8 mouse cellular contexts compared by ENCODE assay signal in genomic region chr3:95042166-95042837, GRCm38 (mm10). TPM values are rescaled to one million over a fixed set of nuclear protein-coding genes. Genes with fewer than 3 reads are reported as not detected.
A peak's percentile ranks its signal among the peaks of the same experiment; 100 is the strongest.
DNase-seq lines count a peak whose midpoint lies in the region; ATAC-seq and TF ChIP-seq lines count a peak whose summit lies in the region.

TSS of gene Psmd4 (minus strand) at chr3:95042614.

- in situ Hi-C loops in CH12.LX (cut with MboI; ENCODE audit: low pct_ligation_motif_present, low pct_unique_long_range_greater_than_20kb, low sequenced_read_pairs) = no loop called here

- TF ChIP-seq POLR2A in CH12.LX (IDR thresholded peaks at IDR 0.05; ENCODE audit: low read depth, low read length) = peak; percentile 96

- TF ChIP-seq CTCF in CH12.LX (conservative IDR thresholded peaks at IDR 0.05 in 1 of 2, IDR thresholded peaks at IDR 0.05 in 1 of 2; ENCODE audit: low read depth in 2 of 2, low read length in 2 of 2) = no peak

- peak within 1 kb of the TSS; percentile 94 for H3K9ac ChIP-seq in CH12.LX (ENCODE audit: insufficient read depth, low read depth)
- peak within 1 kb of the TSS; percentile 86 for H3K9ac ChIP-seq in forebrain, embryonic 11.5 days (ENCODE audit: low read length)
- H3K9ac ChIP-seq in heart, embryonic 16.5 days (ENCODE audit: low read length) = peak within 1 kb of the TSS; percentile 88
- peak within 1 kb of the TSS; percentile 81 for H3K9ac ChIP-seq in liver, embryonic 15.5 days
- peak within 1 kb of the TSS; percentile 88 for H3K9ac ChIP-seq in neural tube, embryonic 12.5 days

- DNase-seq in CH12.LX (ENCODE audit: extremely low read depth) = peak; percentile 98
- peak; percentile 98 for DNase-seq in c-Kit-positive CD71-positive TER-119-negative erythroid progenitor cells, embryonic 14.5 days (ENCODE audit: low read depth)
- DNase-seq in forebrain, embryonic 11.5 days (ENCODE audit: low spot score) = peak; percentile 98
- DNase-seq in kidney, postnatal 36 days = peak; percentile 99
- peak; percentile 97 for DNase-seq in telencephalon, adult 2 months (ENCODE audit: low read depth, low spot score)

- dilution Hi-C loops in CH12.LX (cut with MboI; ENCODE audit: extremely low pct_ligation_motif_present, extremely low pct_unique_long_range_greater_than_20kb, low sequenced_read_pairs) = no loop called here

- H3K27ac ChIP-seq in CH12.LX (ENCODE audit: insufficient read depth, low read depth) = peak within 1 kb of the TSS; percentile 40
- no peak within 1 kb of the TSS for H3K27ac ChIP-seq in forebrain, embryonic 11.5 days (ENCODE audit: low read depth, low read length)
- H3K27ac ChIP-seq in heart, embryonic 16.5 days (ENCODE audit: low read length) = peak within 1 kb of the TSS; percentile 57
- H3K27ac ChIP-seq in liver, embryonic 15.5 days (replicated peaks) = peak within 1 kb of the TSS; percentile 84
- H3K27ac ChIP-seq in neural tube, embryonic 12.5 days = no peak within 1 kb of the TSS

- no peaks in the 10 kb centered on the region for H3K9me3 ChIP-seq in CH12.LX (replicated peaks; ENCODE audit: low read length)
- H3K9me3 ChIP-seq in forebrain, embryonic 11.5 days (ENCODE audit: control insufficient read depth, low read length) = no peaks in the 10 kb centered on the region
- H3K9me3 ChIP-seq in heart, embryonic 16.5 days (replicated peaks; ENCODE audit: control insufficient read depth, low read length) = no peaks in the 10 kb centered on the region
- no peaks in the 10 kb centered on the region for H3K9me3 ChIP-seq in liver, embryonic 15.5 days (replicated peaks)
- no peaks in the 10 kb centered on the region for H3K9me3 ChIP-seq in neural tube, embryonic 12.5 days

- WGBS in forebrain, embryonic 11.5 days = under 1% methylated on average over 36 of the region's 36 CpGs
- WGBS in heart, embryonic 16.5 days = under 1% methylated on average over 36 of the region's 36 CpGs
- under 1% methylated on average over 36 of the region's 36 CpGs for WGBS in liver, embryonic 15.5 days (ENCODE audit: insufficient replicate concordance)
- WGBS in neural tube, embryonic 12.5 days = under 1% methylated on average over 36 of the region's 36 CpGs

- peaks cover 46% of the 10 kb centered on the region for H3K79me2 ChIP-seq in CH12.LX (replicated peaks; ENCODE audit: control insufficient read depth, extremely low read depth, insufficient read depth, poor library complexity, severe bottlenecking)

- no peaks in the 10 kb centered on the region for H3K27me3 ChIP-seq in CH12.LX (replicated peaks)
- H3K27me3 ChIP-seq in forebrain, embryonic 11.5 days (ENCODE audit: control insufficient read depth, insufficient read depth, low read length) = no peaks in the 10 kb centered on the region
- no peaks in the 10 kb centered on the region for H3K27me3 ChIP-seq in heart, embryonic 16.5 days (ENCODE audit: control insufficient read depth, insufficient read depth, low read length)
- H3K27me3 ChIP-seq in liver, embryonic 15.5 days = no peaks in the 10 kb centered on the region
- no peaks in the 10 kb centered on the region for H3K27me3 ChIP-seq in neural tube, embryonic 12.5 days (replicated peaks)

- peak within 1 kb of the TSS; percentile 78 for H3K4me2 ChIP-seq in CH12.LX (ENCODE audit: insufficient read depth, low read depth, poor library complexity, severe bottlenecking)
- peak within 1 kb of the TSS; percentile 69 for H3K4me2 ChIP-seq in forebrain, embryonic 11.5 days (ENCODE audit: low read depth, low read length, severe bottlenecking)
- H3K4me2 ChIP-seq in heart, embryonic 16.5 days (ENCODE audit: low read depth, low read length) = peak within 1 kb of the TSS; percentile 70
- peak within 1 kb of the TSS; percentile 69 for H3K4me2 ChIP-seq in liver, embryonic 15.5 days
- peak within 1 kb of the TSS; percentile 75 for H3K4me2 ChIP-seq in neural tube, embryonic 12.5 days (replicated peaks)

- H3K4me3 ChIP-seq in CH12.LX (replicated peaks in 1 of 3; ENCODE audit: low read depth in 2 of 3, low read length in 2 of 3, poor library complexity in 1 of 3) = peak within 1 kb of the TSS; percentile 77 to 83 (median 77)
- peak within 1 kb of the TSS; percentile 81 for H3K4me3 ChIP-seq in forebrain, embryonic 11.5 days (ENCODE audit: low read depth, low read length)
- H3K4me3 ChIP-seq in heart, embryonic 16.5 days (ENCODE audit: low read length) = peak within 1 kb of the TSS; percentile 82
- H3K4me3 ChIP-seq in liver, embryonic 15.5 days (replicated peaks) = peak within 1 kb of the TSS; percentile 75
- peak within 1 kb of the TSS; percentile 84 for H3K4me3 ChIP-seq in neural tube, embryonic 12.5 days

- ATAC-seq in forebrain, embryonic 11.5 days (replicated peaks; ENCODE audit: low FRiP score) = peak; percentile 99
- ATAC-seq in heart, embryonic 16.5 days (replicated peaks; ENCODE audit: extremely low read depth, insufficient read depth, low FRiP score) = peak; percentile 99
- peak; percentile 96 for ATAC-seq in liver, embryonic 15.5 days (ENCODE audit: insufficient read depth)
- peak; percentile 98 for ATAC-seq in neural tube, embryonic 12.5 days (ENCODE audit: low FRiP score, low read depth)

- peaks cover 2 to 17% of the 10 kb centered on the region in 2 experiments; a peak in 3 of 4 replicates for H3K4me1 ChIP-seq in CH12.LX (ENCODE audit: control insufficient read depth in 1 of 2, insufficient read depth in 2 of 2)
- H3K4me1 ChIP-seq in forebrain, embryonic 11.5 days (replicated peaks; ENCODE audit: control insufficient read depth, insufficient read depth, low read length) = 0 out of 2 replicates have a peak, but pooled peaks cover 2% of the 10 kb centered on the region
- peaks cover 7% of the 10 kb centered on the region for H3K4me1 ChIP-seq in heart, embryonic 16.5 days (ENCODE audit: control insufficient read depth, insufficient read depth, low read length)
- H3K4me1 ChIP-seq in liver, embryonic 15.5 days (replicated peaks) = peaks cover 60% of the 10 kb centered on the region
- peaks cover 7% of the 10 kb centered on the region for H3K4me1 ChIP-seq in neural tube, embryonic 12.5 days

- no peak for TF ChIP-seq EP300 in CH12.LX (IDR thresholded peaks at IDR 0.05; ENCODE audit: low read length)

- no peak for TF ChIP-seq RAD21 in CH12.LX (IDR thresholded peaks at IDR 0.05; ENCODE audit: low read depth, low read length)

- peaks cover 9 to 29% of the 10 kb centered on the region in 2 experiments for H3K36me3 ChIP-seq in CH12.LX (replicated peaks in 1 of 2; ENCODE audit: control insufficient read depth in 1 of 2, insufficient read depth in 1 of 2, low read length in 1 of 2)
- H3K36me3 ChIP-seq in forebrain, embryonic 11.5 days (ENCODE audit: control insufficient read depth, insufficient read depth, low read length) = no peaks in the 10 kb centered on the region
- H3K36me3 ChIP-seq in heart, embryonic 16.5 days (ENCODE audit: control insufficient read depth, insufficient read depth) = peaks cover 7% of the 10 kb centered on the region; the same call in 1 of the 2 replicates
- peaks cover 24% of the 10 kb centered on the region for H3K36me3 ChIP-seq in liver, embryonic 15.5 days (replicated peaks)
- peaks cover 12% of the 10 kb centered on the region; the same call in 1 of the 2 replicates for H3K36me3 ChIP-seq in neural tube, embryonic 12.5 days

TF ChIP-seq in CH12.LX, 34 proteins besides CTCF, POLR2A, EP300 and RAD21 (continues in another document):
- TF ChIP-seq MAZ (IDR thresholded peaks at IDR 0.05; ENCODE audit: low read depth, low read length) (no peak), HCFC1 (IDR thresholded peaks at IDR 0.05; ENCODE audit: low read depth, low read length) (peak; percentile 97), JUN (IDR thresholded peaks at IDR 0.05; ENCODE audit: insufficient read depth, low read depth, low read length) (no peak), POLR2AphosphoS2 (IDR thresholded peaks at IDR 0.05; ENCODE audit: low read depth, low read length) (0 out of 2 replicates have a peak, but pooled peaks have one; percentile 68), MYC (IDR thresholded peaks at IDR 0.05; ENCODE audit: low read depth, low read length) (no peak), GABPA (IDR thresholded peaks at IDR 0.05; ENCODE audit: insufficient replicate concordance, low read depth, low read length) (peak; percentile 74; the same call in 1 of the 2 replicates), TCF12 (IDR thresholded peaks at IDR 0.05; ENCODE audit: low read depth, low read length) (peak; percentile 89), ETS1 (conservative IDR thresholded peaks at IDR 0.05; ENCODE audit: low read depth, low read length) (no peak), E2F4 (IDR thresholded peaks at IDR 0.05; ENCODE audit: insufficient replicate concordance, low read depth, low read length) (no peak), SIN3A (IDR thresholded peaks at IDR 0.05; ENCODE audit: low read length) (peak; percentile 82), USF1 (IDR thresholded peaks at IDR 0.05; ENCODE audit: low read depth, low read length) (no peak), IRF4 (IDR thresholded peaks at IDR 0.05; ENCODE audit: low read depth, low read length) (peak; percentile 61), TBP (conservative IDR thresholded peaks at IDR 0.05; ENCODE audit: low read depth, low read length) (peak; percentile 46; the same call in 1 of the 2 replicates), MAX (IDR thresholded peaks at IDR 0.05; ENCODE audit: low read length) (no peak; the same call in 1 of the 2 replicates), MXI1 (IDR thresholded peaks at IDR 0.05; ENCODE audit: low read depth, low read length) (peak; percentile 77; the same call in 1 of the 2 replicates), MEF2A (IDR thresholded peaks at IDR 0.05; ENCODE audit: borderline replicate concordance, low read depth, low read length) (peak; percentile 40; the same call in 1 of the 2 replicates), KAT2A (IDR thresholded peaks at IDR 0.05; ENCODE audit: insufficient replicate concordance, low read length) (peak; percentile 96; the same call in 1 of the 2 replicates), NELFE (IDR thresholded peaks at IDR 0.05; ENCODE audit: low read depth, low read length) (peak; percentile 78), ZMIZ1 (IDR thresholded peaks at IDR 0.05; ENCODE audit: low read depth, low read length) (peak; percentile 78), BHLHE40 (IDR thresholded peaks at IDR 0.05; ENCODE audit: low read depth, low read length) (no peak), UBTF (IDR thresholded peaks at IDR 0.05; ENCODE audit: low read depth, low read length) (no peak), ELF1 (IDR thresholded peaks at IDR 0.05; ENCODE audit: low read depth, low read length) (peak; percentile 93)

RNA-seq across cellular contexts. Expression of gene Psmd4, which starts in this region (rescaled TPM):
- 258 and 276 TPM in 2 replicates for total RNA-seq in CH12.LX (2012; rRNA removed)
- 284 and 305 TPM in 2 replicates for total RNA-seq in CH12.LX (2014; rRNA removed)
- polyA plus RNA-seq in CH12.LX (2012; ENCODE audit: insufficient read length, low read depth) = 332 and 360 TPM in 2 replicates
- 312 and 325 TPM in 2 replicates for polyA plus RNA-seq in forebrain, embryonic 11.5 days (2014; fragmentation: Nextera tagmentation; extraction: Ambion mirVana)
- polyA plus RNA-seq in heart, embryonic 16.5 days (2015; fragmentation: Nextera tagmentation; extraction: Ambion mirVana) = 201 and 223 TPM in 2 replicates
- 151 and 159 TPM in 2 replicates for polyA plus RNA-seq in liver, embryonic 15.5 days (2015; fragmentation: Nextera tagmentation; extraction: Ambion mirVana)
- polyA plus RNA-seq in neural tube, embryonic 12.5 days (2016; fragmentation: Nextera tagmentation; extraction: Ambion mirVana) = 286 and 291 TPM in 2 replicates

Comparison
In these comparisons a context has a peak if more than half of its experiments do, and no peak if none do; other contexts are left out.
1. H3K27ac ChIP-seq: peak in CH12.LX (single experiment), heart, embryonic 16.5 days (single experiment) and liver, embryonic 15.5 days (single experiment); none in forebrain, embryonic 11.5 days (single experiment) and neural tube, embryonic 12.5 days (single experiment).
2. Peak in every context shown above with its lines, with median percentiles within 50 percentile points of each other: DNase-seq, H3K4me2 ChIP-seq, H3K4me3 ChIP-seq, H3K9ac ChIP-seq and ATAC-seq.